Mouse (Mus musculus) CD4-positive helper T cell, adult 2 months (primary cell): ENCODE results near the gene Fam19a1.

ENCODE experiments used
- DNase-seq: peaks from one replicate; pipeline ENCODE4 v3.0.0-alpha.2; 2012; ENCODE audit warnings: low read depth, missing footprints, low spot score

Gene Fam19a1

DNA sequence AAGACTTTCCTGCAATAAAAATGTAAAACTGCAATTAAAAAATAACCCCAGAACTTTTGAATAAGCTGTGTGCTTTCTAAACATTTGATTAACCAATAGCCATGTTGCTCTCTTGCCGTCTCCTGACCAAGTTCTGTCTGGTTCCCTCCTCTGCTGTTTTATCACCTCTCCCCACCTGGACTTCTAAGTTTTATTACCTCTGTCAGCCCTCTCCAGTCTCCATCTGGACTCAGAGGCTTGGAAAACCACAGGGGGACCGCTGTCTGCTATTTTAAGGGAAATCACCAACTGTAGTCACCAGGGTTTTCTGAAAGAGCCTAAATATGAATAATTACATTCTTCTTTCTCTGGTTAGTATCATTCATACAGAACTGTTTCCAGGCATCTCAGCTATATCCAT lies 322.6 kb downstream of the Fam19a1 start:
- no peak for DNase-seq

DNA sequence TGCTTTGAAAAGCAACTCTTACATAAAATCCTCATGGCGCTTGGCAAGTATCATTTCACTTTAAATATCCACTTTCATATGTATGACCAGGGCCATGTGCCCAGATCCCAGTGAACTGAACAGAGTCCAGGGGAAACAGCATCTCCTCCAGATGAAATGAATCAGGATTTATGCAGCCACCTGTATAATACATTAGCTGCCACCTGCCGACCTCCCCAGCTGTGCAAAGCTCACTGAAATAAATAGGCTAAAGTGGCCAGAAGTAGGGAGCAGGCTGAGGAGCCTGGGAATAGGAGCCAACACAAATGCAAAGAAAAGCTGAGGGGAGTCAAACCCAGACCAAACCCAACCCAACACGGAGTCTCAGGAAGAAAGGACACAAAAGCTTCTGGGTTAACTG lies 324.9 kb downstream of the Fam19a1 start:
- no peak for DNase-seq

DNA sequence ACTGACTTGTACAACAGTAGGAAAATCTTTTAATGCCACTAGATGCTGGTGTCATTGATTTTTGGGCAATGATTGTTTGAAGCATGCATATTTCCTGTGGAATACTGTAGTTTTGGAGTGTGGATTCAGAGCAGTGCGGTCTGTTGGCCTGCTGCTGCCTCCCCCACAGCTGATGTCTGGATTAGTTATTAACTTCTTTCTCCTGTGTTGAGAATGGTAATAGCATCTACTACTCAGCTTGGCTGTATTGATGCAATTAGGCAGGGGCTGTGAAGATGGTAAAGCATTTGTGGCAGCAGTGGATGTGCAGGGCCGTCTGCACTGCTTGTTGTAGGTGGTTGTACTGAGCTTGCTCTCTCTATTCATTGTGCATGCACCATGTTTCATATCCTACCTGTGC lies 326.5 kb downstream of the Fam19a1 start:
- no peak for DNase-seq

DNA sequence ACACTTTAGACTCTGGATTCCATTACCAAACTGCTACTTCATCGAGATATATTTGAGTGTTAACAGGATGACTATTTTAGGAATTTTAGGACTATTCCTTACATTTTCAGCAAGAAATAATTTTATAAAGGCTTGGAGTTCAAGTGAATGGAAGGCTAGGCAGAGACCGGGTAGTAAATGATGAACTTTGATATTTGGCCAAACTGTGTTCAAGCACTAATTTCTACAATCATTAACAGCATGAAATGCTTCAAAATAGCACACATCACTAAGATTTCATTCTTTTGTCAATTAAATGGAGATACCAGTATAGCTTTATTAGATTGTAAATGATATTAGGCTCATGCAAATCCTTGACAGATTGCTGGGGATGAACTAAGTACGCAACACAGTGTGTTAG lies 329.0 kb downstream of the Fam19a1 start:
- DNase-seq, result no peak

DNA sequence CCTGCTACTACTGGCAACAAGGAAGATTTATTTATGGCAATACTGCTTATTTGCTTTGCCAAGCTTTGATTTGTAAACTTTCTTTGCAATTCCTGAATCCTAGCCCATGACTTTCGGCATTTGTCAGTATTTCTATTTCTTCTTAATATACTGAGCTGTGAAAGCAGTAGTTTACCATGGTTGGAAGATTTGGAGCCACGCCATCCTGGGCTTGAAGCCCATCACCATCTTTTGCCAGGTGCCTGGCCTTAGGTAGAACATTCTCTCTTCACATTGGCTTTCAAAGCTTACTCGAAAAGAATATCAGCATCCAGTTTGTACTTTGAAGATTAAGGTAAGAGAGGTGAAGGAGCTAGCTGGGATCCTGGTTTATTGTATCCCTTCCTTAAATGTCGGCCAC lies 334.5 kb downstream of the Fam19a1 start:
- no peak for DNase-seq

DNA sequence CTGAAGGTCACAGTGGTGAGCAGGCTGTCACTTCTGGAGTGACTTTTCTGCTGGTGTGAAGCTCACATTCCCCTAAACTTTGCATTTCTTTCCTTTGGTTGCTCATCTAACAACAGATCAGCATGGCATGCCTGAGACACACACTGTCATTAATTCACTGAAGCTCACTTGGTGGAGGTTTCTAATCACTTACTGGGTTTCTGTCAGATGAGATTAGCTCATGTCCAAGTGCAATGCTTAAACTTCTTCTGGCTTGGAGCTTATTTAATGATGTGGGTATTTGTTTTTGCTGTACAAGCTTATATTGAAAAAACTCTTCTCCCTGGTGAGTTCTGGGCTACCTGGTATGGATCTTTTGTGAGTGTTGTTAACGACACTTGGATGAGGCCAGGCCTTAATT lies 343.3 kb downstream of the Fam19a1 start:
- DNase-seq, result no peak

DNA sequence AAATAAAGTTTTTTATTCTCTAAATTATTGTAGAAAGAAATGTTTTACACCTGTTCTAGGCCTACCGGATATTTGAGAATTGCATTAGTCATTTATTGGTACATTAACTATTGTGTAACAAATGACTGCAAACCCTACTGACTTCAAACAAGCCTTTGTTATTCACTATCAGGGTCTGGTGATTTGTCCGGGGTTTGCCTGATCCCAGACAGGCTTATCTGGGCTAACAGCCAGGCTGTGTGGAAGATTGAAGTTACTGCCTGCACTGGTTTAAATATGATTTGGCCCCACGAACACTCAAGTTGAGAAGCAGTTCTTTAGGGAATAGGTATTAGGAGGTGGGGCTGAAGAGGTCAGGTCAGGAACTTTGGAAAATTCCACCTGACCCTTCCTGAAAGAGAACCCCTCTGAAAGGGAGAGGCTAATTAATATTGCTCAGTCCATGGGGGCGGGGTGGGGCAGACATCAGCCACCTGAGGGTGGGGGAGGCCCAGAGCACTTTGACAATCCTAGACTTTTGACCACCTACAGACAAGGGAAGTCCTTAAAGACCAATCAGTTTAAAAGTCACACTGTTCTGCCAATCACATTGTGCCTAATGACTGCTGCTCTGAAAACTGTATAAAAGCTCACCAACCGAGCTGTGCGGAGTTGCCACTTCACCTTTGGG lies 344.8 kb downstream of the Fam19a1 start:
- no peak for DNase-seq

DNA sequence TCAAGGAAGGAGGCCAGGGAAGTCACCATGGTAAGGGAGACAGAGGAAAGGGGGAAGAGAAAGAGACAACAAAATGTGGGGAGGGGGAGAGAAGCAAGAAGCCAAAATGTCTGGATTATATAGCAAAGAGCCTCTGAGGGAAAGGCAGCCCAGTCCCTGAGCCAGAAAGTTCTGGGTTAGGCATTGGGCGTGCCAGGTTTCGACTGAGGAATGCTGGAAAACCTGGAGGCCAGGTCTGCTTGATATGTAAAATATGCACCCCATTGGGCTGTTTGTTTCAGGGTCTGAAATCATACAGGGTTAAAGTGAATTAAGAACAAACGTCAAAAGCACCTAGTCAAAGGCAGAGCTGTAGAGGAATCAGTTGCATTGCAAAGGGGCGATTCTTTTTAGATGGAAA lies 346.1 kb downstream of the Fam19a1 start:
- DNase-seq, result no peak

DNA sequence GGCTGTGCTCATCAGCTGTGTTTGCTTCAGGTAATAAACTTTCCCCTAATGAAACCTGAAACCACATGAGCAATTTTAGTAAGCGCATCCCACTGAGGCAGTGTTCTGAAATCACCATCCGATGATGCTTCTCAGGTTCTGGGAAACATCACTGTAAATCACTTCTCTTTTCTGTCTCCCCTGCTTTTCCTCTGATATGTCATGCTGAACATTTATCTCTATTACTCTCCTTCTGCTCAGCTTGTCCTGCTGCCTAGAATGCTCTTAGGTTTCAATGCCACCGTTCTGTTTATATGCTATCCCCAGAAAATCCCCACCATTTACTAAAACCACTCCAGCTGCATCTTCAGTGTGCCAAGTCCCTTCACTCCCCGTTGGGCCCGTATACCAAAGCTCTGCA lies 386.5 kb downstream of the Fam19a1 start:
- DNase-seq, result no peak

DNA sequence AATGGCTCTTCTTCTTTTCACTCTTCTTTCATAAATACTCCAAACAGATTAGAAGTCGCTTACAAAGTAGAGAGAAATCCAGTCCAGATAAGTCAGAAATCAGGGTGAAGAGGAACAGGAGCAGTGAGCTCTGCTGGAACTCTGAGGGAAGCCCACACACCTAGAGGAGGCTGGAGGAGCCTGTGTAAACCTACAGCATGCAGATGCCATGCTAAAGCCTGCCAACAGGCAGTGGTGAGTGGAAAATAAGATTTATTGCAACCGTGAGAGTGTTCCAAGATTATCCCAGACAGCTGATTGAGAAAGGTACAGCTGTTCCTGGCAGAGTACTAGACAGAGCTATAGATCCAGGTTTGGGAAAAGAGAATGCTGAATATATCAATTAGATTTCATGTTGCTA lies 428.6 kb downstream of the Fam19a1 start:
- DNase-seq, result no peak

DNA sequence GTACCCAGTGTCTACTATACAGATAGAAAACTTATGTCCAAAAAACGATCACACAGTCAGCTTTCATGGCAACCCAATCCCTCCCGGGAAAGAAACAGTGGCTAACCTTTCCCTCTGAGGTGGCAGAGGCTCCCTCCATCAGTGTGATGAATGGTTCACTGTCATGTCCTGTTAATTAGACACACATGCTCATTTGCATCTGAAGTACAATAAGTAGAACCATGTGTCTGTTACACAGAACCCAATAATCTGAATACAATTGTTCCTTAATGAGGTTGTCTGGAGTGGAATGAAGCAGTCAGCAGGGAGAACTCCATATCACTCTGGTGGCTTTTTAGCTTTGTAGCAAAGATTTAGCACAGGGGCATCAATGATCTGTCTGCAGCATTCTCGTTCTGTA lies 431.9 kb downstream of the Fam19a1 start:
- no peak for DNase-seq

DNA sequence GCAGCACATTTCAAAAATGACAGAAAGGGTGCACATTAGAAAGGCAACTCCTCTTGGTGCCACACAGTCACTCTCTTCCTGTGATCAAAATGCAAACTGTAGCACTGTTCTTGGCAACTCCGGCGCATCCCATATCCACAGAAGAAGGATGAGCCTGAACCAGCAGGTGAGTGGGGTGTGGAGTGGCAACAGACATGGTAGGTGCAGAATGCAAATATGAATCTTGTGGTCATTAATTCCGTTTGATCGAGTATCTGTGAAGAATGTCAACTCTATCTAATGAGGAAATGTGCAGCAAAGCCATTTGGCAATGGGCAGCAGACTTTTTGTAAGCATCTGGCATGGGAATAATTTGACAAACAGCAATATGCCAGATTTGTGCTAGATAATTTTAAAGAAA lies 437.5 kb downstream of the Fam19a1 start:
- no peak for DNase-seq

DNA sequence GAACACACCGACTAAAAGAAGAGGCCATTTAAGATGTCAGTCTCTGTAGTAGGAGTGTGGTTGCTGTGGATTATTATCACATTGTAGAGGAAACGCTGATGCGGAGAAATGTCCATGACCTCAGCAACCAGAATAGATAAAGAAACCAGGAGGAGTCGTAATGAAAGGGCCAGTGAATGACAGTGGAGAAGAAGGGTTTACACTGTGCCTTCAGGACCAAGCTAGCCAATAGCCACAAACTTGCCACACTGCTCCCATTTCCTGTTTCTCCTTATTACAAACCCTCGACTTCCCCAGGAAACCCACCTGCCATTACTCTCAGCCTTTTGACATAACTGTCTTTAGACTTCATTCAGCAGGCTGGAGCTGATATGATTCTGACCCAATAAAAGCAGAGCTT lies 465.7 kb downstream of the Fam19a1 start:
- no peak for DNase-seq

DNA sequence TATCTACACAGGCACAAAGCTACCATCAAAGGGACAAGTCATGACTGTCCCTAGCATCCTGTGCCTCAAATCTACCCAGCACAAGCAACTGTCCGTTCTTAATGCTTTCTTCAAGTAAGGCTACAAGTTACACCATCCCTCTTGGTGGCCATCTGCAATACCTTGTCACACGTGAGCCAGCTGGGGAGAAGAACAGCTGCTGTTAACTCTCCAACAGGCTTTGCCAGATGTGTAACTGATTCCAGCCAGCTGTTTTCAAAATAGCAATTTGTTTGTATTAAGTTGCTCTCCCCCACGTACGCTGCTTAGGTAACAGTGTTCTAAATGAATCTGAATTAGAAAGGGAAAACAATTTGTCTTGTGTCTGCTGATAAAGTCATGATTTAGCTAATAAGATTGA lies 467.8 kb downstream of the Fam19a1 start:
- no peak for DNase-seq

DNA sequence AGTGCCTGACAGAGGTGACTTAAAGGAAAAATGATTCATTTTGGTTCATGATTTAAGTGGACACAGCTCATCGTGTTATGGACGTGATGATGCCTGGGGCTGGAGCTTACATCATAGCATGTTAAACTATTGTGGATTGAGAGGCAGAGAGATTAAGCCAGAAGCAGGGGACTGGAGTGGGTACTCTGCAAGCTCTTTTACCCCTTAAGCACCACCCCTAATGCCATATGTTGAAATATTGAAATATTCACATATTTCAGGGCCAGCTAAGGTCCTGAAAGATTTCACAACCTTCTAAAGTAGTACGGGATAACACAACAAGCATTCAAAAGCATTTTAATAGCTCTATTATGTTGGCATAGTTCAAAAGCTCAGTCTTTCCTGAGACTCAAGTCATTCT lies 468.2 kb downstream of the Fam19a1 start:
- DNase-seq, result no peak

DNA sequence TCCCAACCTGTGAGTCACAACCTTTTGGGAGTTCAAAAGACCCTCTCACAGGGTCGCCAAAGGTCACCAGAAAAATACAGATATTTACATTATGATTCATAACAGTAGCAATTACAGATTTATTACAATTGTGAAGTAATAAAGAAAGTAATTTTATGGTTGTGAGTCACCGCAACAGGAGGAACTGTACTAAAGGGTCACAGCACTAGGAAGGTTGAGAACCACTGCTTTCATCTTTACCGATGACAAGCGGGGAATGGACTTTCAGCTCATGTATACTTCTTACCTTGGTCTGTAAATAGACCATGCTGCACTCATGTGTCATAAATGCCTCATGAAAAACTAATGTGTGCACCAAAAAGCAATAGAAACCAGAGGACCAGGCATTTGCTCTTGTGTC lies 474.5 kb downstream of the Fam19a1 start:
- DNase-seq, result no peak

DNA sequence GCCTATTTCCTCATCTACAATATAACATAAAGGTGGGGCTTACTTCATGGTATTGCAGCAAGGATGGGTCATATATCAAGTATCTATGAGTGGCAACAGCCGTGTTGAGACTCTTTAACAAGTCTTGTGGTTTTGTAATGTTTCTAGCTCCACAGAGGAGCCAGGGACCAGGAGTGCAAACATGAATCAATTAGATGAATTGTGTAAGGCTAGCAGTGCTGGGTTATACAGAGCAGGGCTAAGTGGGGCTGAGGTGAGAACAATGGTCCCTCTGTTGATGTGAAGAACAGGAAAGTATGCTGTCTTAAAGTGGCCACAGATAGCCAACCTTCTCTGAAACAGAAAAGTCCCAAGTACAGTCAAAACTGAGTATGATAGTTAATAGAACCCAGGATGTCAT lies 480.1 kb downstream of the Fam19a1 start:
- no peak for DNase-seq

DNA sequence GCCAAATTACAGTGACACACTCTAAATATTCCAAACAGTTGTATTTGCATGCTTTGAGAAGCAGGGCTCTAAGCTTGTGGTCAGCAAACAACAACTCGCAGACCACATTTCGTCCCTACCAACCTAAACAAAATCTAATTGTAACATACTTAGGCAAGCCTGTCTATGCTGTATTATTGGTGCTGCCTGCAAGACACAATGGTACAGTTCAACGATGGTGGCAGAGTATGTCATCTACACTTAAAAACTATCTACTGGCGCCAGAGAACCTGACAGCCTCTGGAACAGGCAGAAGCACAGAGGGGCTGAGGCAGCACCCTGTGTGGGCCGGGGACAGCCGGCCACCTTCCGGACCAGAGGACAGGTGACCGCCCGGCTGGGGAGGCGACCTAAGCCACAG lies 482.2 kb downstream of the Fam19a1 start:
- no peak for DNase-seq

DNA sequence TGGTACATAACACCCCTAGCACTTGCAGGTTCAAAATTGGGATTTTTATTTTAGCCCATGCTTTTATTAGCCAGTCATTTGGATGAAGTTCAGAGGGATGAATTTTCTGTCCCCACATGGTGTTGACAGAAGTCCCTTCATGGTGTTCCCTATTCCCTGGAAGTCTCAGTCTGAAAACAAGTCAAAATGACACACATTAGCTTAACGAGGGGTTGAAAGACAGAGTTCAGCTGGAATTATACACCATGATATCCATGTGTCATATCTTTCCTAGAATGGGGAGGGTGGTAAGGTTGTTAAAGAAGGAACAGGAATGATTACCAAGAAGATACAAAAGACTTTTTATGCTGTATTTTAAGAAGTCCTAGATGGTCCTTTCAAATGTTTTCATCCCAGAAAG lies 511.2 kb downstream of the Fam19a1 start:
- DNase-seq, result no peak

DNA sequence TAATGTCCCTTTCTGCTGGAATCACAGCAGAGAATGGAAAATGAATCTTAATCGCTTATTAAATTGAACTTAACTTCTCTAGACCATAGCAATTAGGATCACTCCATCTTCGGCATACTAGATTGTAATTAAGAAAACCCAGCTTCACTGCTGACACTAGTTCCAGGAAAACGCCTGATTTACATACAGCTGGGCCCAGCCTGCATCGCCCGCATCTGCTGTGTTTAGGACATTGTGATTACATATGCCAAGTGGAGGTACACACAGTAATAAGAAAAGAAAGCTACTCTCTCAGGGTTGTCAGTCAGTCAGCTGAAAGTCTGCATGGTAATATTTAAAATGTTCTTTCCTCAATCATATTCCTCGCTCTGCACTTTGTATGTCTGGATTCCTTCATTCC lies 518.6 kb downstream of the Fam19a1 start:
- DNase-seq, result no peak

DNA sequence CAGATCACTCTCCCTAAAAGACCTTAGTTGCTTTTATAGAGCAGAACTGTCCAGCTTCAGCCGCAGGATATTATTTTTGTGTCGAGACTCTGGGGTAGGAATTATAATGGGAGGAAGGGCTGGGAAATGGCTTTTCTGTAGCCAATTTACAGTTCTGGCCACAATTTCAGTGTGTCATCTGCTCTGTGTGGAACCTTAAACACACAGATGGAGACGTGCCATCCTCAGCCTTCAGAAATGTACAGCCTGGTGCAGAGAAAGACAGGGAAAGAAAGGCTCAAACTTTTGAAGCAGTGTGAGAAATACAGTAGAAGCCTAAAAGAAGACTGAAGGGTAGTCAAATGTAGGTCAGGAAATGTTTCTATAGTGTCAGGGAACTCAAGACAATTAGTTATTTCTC lies 519.3 kb downstream of the Fam19a1 start:
- no peak for DNase-seq

DNA sequence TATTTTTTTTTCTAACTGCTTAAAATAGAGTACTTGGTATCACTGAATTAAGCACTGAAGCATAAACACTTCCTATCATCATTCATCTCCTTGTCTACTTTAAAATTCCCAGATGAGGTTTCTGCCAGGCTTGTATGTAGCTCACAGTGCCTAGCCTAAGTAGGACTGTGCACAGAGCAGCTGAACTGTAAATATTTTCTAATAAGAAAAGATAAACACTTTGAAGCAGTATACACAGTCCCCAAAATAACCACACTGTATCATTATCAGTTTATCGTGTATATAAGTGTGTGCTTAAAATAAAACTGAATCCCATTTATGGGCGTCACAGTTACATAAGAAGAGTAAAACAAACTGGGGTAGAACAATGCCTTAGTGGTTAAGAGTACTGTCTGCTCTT lies 522.7 kb downstream of the Fam19a1 start:
- no peak for DNase-seq

DNA sequence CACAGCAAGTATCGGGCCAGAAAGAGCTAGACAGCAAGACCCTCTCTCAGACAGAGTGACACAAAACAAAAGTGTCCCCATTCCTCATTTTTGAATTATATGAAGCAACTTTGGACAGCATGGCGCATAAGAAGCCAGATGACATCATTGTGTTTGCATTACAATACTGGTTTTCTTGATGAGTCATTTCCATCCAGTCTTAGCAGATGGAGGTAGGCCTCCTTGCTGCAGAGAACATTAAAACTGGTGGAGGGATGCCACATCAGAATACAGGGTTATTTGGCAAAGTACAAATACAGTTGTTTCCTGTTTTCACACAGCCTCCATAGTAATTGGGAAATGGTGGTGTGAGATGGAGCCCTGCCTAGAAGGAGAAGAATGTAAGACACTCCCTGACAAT lies 535.8 kb downstream of the Fam19a1 start:
- no peak for DNase-seq

DNA sequence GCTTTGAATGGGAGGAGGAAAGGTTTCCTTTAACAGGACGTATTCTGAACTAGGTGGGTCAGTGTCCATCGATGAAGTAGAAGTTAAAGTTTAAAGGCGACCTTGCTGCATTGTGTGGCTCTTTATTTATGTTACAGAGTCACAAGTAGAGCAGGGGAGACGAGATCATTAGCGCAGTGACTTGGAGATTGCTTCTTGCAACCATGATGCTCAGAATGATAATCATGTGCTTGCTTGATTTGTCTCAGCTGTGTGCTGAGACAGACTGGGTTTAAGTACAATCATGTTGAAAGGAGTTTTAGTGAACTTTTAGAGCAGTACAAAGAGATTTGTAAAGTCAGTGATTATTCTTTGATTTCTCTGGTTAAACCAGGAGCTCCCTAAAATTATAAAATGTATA lies 536.3 kb downstream of the Fam19a1 start:
- DNase-seq, result no peak
